Mouse (Mus musculus) frontal cortex, postnatal 25 days (tissue): ENCODE measurements around the gene Gls.

Experiments
- DNase-seq, 2 experiments: peaks; one replicate each; pipeline ENCODE4 v3.0.0; 2022; ENCODE audit warnings: low spot score in 2 of 2

The Gls gene

DNA sequence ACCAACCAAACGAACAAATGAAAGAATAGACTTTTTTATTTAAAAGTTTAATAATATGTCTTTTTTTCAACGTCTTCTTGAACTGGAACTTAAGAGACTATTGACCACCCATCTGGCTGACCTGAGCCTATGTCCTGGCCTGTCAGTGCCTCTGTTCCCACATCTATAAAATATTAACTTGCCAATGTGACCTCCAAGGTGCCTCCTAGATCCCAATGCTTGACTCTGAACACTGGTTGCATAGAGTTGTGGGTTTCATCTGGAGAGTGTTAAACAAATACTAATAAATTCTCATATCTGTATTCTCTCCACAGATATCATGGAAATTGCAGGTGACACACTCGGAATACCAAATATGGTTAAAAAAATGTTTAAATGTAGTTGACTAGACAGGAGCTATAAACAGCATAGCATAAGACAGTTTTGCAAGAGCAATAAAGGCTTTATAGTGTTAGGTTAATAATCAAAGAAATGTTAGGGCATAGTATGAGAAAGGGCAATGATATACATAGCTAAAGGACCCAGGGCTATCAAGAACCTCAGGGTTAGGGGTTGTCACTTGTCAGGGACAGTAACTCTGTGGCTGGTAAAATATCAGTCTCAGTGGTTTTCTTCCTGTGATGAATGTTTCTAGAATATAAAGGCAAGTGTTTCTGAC, 16.0 kb upstream of the Gls start:
- no peak for DNase-seq

DNA sequence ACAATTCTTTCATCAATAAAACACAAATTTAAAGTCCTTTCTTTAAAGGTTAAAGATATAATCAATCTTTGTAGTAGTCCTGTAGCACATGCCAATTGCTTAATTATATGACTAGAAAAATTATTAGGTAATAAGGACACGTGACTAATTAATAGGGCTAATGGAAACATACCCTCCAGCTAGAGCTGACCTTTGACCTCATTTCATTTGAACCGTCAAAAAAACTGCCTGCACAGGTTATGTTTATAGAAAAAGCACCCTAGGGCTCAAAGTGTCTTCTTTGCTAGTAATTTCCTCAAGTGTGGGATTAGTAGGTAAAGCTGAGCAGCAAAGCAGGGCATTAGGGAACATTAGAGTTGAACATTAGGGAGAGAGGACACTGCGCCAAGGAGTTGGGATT, 9.2 kb upstream of the Gls start:
- no peak for DNase-seq

DNA sequence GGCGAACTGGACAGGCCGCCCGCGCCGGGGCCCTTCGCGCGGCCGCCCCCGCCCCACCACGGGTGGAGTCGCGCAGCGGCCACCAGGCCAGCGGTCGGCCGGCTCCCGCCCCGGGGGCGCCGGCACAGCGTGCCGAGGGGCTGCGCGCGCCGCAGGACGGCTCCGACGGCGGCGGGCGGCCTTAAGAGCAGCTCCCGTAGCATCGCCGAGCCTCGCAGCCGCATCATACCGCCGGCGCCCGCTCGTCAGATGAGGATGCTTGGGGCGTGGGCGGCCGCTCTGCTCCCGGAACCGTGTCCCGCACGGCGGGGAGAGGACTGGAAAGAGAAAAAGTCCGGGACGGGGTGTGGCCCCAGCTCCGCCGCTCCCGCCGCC, 279 bp downstream of the Gls start:
- no peak for DNase-seq

DNA sequence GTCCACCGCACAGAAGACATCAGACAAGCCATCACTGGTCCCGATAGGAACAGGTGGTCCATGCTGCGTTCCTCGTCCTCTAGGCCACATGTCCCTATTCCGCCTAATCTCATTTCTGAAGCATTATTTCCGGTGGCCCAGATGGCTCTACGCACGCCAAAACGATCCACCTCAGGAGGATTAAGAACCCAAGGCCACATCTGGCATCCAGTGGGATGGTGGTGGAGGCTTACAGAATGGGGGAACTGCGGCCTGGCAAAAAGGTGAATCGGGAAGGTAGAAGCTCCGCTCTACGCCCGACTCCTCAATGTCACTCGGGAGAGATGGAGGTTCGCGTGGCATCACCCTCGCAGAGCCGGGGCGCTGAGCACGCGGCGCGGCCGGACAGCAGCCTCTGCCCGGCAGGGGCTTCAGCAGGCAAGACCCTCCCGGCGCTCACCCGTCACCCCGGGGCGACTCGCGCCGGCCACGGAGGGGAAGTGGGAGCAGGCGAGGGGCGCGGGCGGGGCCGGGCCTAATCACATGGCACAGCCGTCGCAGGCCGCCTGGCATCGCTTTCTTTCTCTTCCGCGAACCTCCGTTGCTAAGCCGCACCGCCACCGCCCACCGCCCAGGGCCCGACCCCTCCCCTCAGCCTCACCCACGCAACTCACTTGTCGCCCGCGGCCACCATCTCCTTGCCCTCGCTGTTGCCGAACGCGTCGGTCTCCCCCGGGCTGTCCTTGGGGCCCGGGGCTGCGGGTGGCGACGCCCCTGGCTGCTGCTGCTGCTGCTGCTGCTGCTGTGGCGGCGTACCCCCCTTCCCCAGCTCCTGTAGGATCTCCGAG, 880 bp downstream of the Gls start:
- peak; percentile 55 to 57 for DNase-seq

DNA sequence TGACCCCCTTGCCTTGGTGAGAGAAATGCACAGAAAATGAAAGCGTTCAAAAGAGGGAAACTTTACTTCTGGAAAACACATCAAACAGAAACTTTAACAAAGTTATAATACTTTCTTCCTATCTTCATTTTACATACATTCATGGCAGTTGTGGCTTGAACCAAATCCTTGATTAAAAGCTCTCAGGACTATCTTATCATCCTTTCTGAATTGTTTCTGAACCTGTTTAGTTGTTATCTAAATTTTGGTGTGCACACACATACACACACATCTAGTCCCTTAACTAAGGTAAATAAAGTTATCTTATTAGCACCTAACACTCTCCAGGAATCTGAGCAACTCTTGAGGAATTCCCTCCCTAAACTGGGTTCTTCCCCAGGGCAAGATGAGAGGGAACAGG, 2.6 kb downstream of the Gls start:
- DNase-seq, result no peak

DNA sequence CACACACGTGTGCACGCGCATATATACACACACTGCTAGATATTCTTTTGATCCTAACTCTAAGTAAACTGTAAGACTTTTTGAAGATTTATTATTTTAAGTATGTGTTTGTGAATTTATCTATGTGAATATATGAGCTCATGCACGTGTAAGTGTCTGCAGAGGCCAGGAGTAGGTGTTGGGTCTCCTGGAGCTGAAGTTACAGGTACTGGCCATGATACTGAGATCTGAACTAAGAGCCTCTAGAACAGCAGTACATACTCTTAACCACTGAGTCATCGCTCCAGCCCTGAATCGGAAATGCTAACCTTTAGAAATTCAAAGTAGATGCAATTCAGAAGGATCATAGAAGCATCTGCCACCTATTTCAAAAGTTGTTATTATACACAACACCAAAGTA, 4.9 kb downstream of the Gls start:
- no peak for DNase-seq

DNA sequence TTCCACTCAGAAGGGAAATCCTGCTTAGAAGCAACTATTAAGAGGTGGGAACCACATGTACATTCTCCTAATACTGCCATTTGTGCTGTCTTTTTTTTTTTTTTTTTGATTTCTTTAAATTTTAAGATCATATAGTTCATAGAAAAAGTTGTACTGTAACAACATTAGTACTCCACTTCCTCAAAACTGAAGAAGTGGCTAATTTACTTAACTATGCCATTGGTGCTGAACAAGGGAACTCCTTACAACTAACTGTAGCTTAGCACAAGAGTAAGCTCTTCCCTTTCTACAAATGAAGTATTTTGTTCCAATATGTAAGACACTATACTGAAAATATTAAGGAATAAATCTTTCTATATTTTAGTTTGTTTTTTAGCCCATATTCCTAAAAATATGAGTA, 6.6 kb downstream of the Gls start:
- no peak for DNase-seq

DNA sequence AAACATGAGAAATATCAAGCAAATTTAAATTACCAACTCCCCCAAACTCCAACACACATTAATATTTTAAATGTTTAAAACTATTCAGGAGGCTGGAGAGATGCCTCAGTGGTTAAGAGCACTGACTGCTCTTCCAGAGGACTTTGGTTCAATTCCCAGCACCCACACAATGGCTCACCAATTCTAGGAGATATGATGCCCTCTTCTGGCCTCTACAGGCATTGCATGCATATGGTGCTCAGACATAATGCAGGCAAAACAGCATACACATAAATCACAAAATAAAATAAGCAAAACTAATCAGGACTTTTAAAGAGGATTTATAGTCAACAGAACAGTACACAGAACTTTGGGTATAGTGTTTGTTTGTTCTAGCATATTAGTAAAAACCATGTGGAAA, 16.3 kb downstream of the Gls start:
- DNase-seq, result no peak

DNA sequence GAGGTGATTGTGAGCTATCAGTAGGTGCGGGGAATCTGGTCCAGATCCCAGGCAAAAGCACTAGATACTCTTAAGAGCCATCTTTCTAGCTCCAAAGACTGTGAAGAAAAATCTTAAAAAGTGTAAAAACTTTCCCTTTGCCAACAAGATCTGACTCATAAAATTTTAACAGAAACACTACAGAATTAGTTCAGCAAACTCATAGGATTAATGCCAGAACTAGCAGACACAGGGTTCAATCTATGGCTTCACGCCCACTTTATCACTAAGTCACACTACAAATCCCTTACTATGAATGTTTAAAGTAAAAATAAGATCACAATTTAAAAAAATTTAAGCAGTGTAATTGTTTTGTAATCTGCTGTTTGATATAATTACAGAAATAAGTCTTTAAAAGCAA, 50.0 kb downstream of the Gls start:
- DNase-seq, result no peak

DNA sequence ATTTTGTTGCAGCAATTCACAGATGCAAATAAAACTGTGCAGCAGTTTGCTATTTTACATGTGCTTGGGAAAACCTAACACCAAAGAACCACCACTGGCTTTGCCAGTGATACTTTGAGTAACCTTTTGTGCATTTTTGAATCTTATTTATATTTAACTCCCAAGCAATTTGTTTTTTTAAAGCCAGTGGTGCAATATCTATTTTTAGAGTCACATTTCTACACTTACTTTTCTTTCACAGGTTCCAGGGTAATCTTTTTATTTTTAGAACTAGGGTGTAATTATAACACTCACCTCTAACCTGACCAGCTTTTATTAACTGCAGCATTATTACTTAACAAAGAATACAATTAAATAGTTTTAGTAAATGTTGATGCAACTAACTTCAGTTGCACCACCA, 51.0 kb downstream of the Gls start:
- DNase-seq, result no peak

DNA sequence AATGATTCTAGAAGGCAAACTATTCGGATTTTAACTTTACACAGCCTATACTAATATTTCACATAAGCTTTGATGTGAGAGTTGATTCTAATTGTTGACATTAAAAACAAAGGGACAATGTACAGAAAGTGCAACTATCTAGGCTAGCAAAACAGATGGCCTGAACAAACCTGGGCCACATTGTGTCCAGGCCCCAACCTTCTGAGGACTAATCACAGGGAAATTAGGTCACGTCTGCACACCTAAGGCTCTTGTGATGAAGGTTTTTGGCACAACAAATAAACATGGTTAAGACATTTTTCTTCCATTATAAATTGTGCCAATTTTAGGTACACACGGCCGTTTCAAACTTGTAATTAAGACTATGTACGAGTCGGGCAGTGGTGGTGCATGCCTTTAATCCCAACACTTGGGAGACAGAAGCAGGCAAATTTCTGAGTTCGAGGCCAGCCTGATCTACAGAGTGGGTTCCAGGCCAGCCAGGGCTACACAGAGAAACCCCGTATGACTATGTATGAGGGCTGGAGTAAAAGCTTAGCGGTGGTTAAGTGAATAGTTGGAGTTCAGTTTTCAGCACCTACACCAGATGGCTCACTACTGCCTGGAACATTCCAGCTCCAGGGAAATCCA, 53.0 kb downstream of the Gls start:
- no peak for DNase-seq

DNA sequence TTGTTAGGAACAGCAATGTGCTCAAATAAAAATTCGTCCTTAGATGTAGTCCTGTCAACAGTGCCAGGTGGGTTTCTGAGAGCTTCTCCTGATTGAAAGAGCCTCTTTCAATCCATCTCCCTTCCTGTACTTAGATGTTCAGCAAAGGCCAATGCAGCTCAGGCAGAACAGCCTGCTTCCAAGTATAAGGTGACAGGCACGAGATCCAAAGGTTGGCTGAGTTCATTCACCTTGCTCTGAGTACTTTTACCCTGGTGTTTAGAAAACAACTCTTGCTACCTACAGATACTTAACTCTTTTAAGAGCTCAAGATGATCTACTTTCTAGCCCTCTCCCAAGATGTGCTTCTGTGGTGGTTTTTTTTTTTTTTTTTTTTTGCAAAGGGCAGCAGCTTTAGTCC, 56.0 kb downstream of the Gls start:
- no peak for DNase-seq

DNA sequence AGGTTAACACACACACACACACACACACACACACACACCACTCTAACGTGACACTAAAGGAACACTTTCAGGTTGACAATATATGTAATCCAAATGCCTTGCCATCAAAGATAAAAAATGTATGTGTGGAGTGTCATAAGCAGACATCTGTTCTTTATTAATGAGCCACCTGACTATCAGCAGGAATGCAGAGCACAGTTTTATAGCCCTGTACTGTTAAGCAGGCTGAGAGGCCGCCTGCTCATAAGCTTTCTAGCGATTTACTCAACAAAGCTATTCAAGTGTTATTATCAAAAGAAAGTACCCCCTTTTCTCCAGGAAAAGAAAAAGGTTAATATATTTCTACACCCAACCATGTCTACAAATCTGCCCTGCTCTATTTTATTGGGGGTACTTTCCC, 57.0 kb downstream of the Gls start:
- DNase-seq, result no peak

DNA sequence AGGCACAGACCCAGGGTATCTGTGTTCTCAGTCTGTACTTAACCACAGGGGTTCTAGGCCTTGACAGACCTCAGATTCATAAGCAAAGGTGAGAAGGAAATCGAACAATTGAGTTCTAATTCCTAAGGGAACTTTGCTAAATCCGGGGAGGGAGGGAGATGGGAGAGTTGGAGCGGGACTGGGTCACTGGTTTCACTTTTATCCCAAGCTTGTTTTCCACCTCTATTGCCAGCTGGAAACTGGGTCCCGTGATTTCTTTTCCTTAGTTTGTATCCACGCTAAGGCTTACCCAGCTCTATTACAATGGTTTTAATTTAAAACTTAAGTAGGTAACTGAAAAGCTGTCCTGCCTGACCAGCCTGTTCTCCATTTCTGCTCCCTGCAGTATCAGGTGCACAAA, 57.7 kb downstream of the Gls start:
- DNase-seq, result no peak

DNA sequence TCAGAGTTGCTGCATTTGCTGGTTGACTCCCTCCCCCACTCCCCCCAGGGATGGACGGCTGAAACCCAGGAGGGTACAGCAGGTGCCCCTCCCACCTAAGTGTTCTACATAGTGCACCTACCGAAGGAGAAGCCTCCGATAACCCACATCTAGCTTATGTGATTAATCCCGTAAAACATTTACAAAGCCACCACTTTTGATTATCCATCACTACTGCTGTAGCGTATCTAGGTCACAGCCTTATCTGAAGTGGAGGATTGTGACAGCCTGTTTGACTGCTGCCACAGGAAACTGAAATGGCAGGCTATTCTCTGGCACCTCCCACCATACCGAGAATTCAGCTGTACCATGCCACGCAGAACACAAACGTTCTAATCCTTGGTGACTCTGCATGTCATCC, 61.8 kb downstream of the Gls start:
- no peak for DNase-seq

DNA sequence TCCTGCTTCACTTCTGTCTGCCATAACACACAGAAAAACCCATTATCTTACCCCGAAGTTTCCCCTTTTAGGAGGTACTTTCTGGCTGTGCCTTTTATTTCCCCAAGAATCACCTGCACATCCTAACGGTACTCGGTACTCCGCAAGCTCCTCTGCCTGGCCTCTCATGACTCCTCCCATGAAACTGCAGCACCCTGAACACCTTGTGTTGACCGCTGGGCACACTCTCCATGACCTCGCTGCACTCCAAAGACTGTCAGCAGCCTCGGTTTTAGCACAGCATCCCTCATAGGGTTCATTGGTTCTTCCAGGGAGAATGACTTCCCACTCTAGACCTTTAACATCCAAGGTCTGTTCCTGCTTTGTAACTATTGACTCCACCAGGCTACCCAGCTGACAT, 62.3 kb downstream of the Gls start:
- no peak for DNase-seq

DNA sequence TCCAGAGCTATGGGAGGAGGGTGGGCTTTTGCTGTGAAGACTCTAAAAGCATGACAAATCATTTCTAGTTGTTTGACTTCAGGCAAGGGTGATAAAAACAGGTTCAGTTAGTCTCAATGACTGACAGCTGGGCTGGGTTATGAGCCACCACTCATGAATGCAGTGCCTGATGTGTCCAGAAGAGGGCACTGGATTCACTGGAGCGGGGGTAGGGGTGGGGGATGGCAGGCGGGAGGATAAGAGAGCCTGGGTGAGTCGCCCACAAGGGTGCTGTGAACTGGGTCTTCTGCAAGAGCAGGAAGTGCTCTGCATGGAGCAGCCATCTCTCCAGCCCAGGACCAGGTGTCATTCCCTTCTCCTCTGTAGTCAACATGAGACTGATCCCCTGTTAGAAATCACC, 63.0 kb downstream of the Gls start:
- DNase-seq, result no peak

DNA sequence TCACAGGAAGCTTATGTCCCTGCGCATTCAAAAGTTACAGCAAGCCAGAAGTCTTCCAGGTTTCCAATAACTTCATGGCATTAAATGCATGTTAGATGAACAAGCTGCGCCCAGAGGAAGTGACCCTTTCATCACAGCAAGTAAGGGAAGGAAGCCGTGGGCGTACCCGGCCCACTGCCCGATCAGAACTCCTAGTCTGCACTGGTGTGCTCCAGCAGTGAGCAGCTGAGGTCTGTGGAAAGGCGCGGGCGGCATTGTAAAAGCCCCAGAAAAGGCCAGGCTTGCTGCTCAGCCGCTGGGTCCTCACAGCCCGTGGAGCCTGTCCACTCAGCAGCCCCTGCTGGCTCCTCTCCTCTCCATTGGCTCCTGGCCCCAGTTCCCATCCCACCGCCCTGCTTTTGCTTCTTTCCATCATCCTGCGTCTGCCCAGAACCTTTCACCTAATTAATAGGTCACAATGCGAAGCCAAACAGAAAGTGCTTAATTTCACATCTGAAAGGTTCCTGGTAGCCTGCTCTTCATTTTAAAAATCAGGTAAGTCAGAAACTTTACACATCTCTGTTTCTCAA, 66.3 kb downstream of the Gls start:
- no peak for DNase-seq

DNA sequence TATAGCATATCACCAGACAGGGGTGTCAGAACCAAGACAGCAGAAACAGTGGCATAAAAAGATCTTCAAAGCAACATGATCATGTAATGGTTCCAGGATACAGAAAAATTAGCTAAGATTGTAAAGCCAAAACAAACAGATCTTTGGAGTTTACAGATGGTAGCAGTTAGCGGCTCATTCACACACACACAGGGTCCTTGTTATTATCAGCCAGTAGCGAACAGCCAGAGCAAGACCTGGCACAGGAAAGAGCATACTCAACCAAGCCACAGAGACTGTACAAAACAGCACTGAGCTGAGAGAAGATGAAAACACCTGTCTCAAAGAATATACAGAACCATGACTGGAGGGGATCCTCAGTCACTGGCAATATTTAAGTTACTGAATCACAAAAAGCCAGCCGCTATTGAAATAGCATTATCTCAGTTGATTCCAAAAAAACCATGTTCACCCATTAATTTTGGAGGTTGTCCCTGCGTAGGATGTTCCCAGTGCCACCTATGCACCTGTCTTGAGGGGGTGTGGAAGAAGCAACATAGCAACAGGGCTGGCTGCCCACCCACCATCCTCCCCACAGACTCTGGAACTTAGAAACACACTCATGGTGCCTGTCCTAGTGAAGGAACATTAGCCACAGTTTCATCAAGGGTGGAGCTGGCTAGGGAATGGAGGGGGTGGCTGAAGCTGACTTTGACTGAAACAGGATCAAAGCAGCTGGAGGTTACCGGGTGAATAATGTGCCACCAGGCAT, 69.2 kb downstream of the Gls start:
- DNase-seq, result peak in 1 of 2 experiments; percentile 3

DNA sequence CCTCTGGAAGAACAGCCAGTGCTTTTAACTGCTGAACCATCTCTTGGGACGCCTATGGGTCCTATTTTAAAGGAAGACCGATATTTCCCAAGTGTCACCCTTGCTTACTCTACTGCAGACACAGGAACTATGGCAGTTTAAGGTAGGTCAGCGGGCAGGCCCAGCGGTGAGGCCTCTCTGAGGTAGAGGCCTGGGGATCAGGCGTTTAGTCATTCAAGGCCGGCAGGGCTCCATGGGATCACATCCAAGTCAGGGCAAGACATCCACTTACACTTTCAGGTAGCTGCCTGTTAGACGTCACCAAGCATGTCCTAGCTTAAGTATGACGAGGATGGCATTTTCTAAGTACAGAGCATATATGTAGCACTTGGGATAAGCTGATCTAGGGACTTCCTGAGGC, 71.9 kb downstream of the Gls start:
- peak in 1 of 2 experiments; percentile 2 for DNase-seq

DNA sequence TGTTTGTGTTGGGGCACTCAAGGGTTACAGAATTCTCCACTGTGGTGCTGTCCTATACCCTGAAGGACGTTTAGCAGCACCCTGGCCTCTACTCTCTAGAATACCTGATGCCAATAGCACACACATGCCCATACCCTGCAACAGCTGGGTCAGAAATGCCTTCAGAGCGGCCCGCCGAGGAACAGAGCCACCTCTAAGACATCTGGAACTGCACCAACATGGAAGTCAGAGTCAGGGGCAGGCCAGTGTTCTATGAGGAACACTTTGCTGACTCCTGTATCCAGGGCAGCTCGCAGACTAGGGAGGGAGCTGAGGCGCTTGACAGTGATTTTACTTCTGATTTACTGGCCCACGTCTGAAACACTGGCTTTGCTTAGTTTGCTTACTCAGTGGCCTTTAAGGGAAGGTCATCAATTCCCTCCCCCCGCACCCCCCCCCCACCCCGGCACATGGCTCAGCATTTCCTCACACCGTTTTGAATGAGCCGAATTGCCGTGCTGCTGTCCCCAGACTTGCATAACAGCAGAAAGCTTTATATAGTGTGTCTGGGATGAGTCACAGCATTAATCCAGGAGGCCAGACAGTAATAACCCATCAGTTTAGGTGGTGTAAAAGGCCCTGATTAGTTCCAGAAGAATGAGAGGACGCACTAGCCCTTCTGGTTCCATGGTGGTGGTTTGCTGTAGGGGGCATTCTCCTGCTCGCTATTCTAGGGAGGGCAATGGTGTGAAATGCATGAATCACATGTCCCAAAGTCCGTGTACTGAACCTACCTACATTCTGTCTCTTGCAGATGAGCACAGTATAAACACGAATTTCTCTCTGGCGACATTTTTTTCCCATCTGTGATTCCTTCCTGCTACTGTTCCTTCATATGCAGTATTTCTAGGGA, 74.3 kb downstream of the Gls start:
- peak in 1 of 2 experiments; percentile 2 for DNase-seq
